Mouse (Mus musculus) embryonic facial prominence, embryonic 13.5 days (tissue): ENCODE results near the gene Acan. TPM values are rescaled to one million over a fixed set of nuclear protein-coding genes. Genes with fewer than 3 reads are reported as not detected.

Source experiments
- ATAC-seq: fragments of 200-750 bp; cut with Nextera tagmentation; 2 replicates; pipeline ENCODE4 v1.8.0; 2017; ENCODE audit warnings: low read depth; ENCODE audit not compliant: insufficient number of reproducible peaks, insufficient read depth, low FRiP score, low TSS enrichment
- H3K27ac ChIP-seq: fragments of 300-500 bp; sonication (generic); 2 replicates; pipeline ENCODE4 v1.5.1; 2015; ENCODE audit warnings: moderate library complexity, mild to moderate bottlenecking, inconsistent platforms
- H3K27me3 ChIP-seq: fragments of 300-500 bp; sonication (generic); 2 replicates; pipeline ENCODE4 v1.6.1; 2015; ENCODE audit warnings: mild to moderate bottlenecking, inconsistent platforms
- H3K36me3 ChIP-seq: fragments of 300-500 bp; sonication (generic); 2 replicates; pipeline ENCODE4 v1.6.1; 2015; ENCODE audit warnings: mild to moderate bottlenecking, inconsistent platforms
- H3K4me1 ChIP-seq: fragments of 300-500 bp; sonication (generic); 2 replicates; pipeline ENCODE4 v1.6.1; 2015; ENCODE audit warnings: inconsistent platforms
- H3K4me2 ChIP-seq: fragments of 300-500 bp; sonication (generic); 2 replicates; pipeline ENCODE4 v1.6.1; 2015; ENCODE audit warnings: moderate library complexity, mild to moderate bottlenecking, inconsistent platforms
- H3K4me3 ChIP-seq: fragments of 300-500 bp; sonication (generic); 2 replicates; pipeline ENCODE4 v1.5.1; 2015; ENCODE audit warnings: mild to moderate bottlenecking, inconsistent platforms
- H3K9ac ChIP-seq: fragments of 300-500 bp; sonication (generic); 2 replicates; pipeline ENCODE4 v1.6.1; 2015; ENCODE audit warnings: mild to moderate bottlenecking, inconsistent platforms
- H3K9me3 ChIP-seq: fragments of 300-500 bp; sonication (generic); 2 replicates; pipeline ENCODE4 v1.6.1; 2016; ENCODE audit warnings: inconsistent platforms
- WGBS: fragments of 180-500 bp; shearing (Covaris S2); methylation state at CpG from one replicate; pipeline ENCODE4 v1.1.7; 2015; ENCODE audit warnings: mixed read lengths; 5-methylcytosine and 5-hydroxymethylcytosine counted together
- polyA plus RNA-seq: library from polyadenylated mRNA; unstranded; fragments of >200 nt; fragmentation: Nextera tagmentation; extraction: Ambion mirVana; gene quantifications from 2 replicates; pipeline ENCODE4 v1.2.1, GENCODE M21; 2015

Gene Acan
- polyA plus RNA-seq, 1 experiment from 2014 or later, result 16.6 TPM

- Histone ChIP-seq H3K27me3 (no peaks in the 10 kb centered on the region), H3K9me3 (no peaks in the 10 kb centered on the region), H3K4me3 (no peak overlapping the region), H3K4me1 (no peaks in the 10 kb centered on the region), H3K36me3 (peaks cover 61% of the 10 kb centered on the region), H3K9ac (no peak overlapping the region), H3K4me2 (no peak overlapping the region), H3K27ac (no peak overlapping the region)
- no peak for ATAC-seq
- 40% methylated on average over 8 of the region's 8 CpGs for WGBS
Measured at GRCm38 (mm10) chr7:79140897-79141296, 87.6 kb downstream of the Acan start.

- Histone ChIP-seq H3K9me3 (no peaks in the 10 kb centered on the region), H3K36me3 (peaks cover 25% of the 10 kb centered on the region), H3K9ac (0 out of 2 replicates have a peak overlapping the region, but pooled peaks have one; percentile 85), H3K27ac (no peak overlapping the region), H3K4me1 (peaks cover 18% of the 10 kb centered on the region), H3K4me3 (peak overlapping the region; percentile 74), H3K27me3 (no peaks in the 10 kb centered on the region), H3K4me2 (peak overlapping the region; percentile 86)
- no peak for ATAC-seq
- whole genome bisulfite sequencing, result 40% methylated on average over 12 of the region's 12 CpGs
Measured at GRCm38 (mm10) chr7:79147011-79147837, 93.9 kb downstream of the Acan start.

GRCm38 (mm10) chr7:79147931-79148653 lies 94.8 kb downstream of the Acan start:
- peak overlapping the region; percentile 85 for H3K9ac ChIP-seq
- peaks cover 18% of the 10 kb centered on the region for H3K4me1 ChIP-seq
- H3K4me2 ChIP-seq, result peak overlapping the region; percentile 86
- peak overlapping the region; percentile 74 for H3K4me3 ChIP-seq
- H3K27me3 ChIP-seq, result no peaks in the 10 kb centered on the region
- WGBS, result 0% methylated on average over 20 of the region's 20 CpGs
- peak overlapping the region; percentile 39; the same call in 1 of the 2 replicates for H3K27ac ChIP-seq
- H3K36me3 ChIP-seq, result peaks cover 17% of the 10 kb centered on the region
- H3K9me3 ChIP-seq, result no peaks in the 10 kb centered on the region
- ATAC-seq, result peak; percentile 2; the same call in 1 of the 2 replicates

- Histone ChIP-seq H3K9ac (peak within 1 kb of the TSS; percentile 85), H3K36me3 (peaks cover 12% of the 10 kb centered on the region), H3K4me3 (peak within 1 kb of the TSS; percentile 74), H3K9me3 (no peaks in the 10 kb centered on the region), H3K4me2 (peak within 1 kb of the TSS; percentile 86), H3K27ac (peak within 1 kb of the TSS; percentile 39), H3K4me1 (peaks cover 18% of the 10 kb centered on the region), H3K27me3 (no peaks in the 10 kb centered on the region)
- under 1% methylated on average over 39 of the region's 39 CpGs for WGBS
- peak; percentile 89 for ATAC-seq
Measured at GRCm38 (mm10) chr7:79148711-79149266, 95.5 kb downstream of the Acan start, which contains the start of gene Mfge8. Gene Mfge8, minus strand, starts transcription at chr7:79149060.

- Histone ChIP-seq H3K36me3 (peaks cover 6% of the 10 kb centered on the region; the same call in 1 of the 2 replicates), H3K4me3 (peak overlapping the region; percentile 74; the same call in 1 of the 2 replicates), H3K4me2 (peak overlapping the region; percentile 86), H3K27me3 (no peaks in the 10 kb centered on the region), H3K27ac (no peak overlapping the region), H3K4me1 (peaks cover 18% of the 10 kb centered on the region), H3K9me3 (no peaks in the 10 kb centered on the region), H3K9ac (no peak overlapping the region)
- WGBS, result 50% methylated on average over 6 of the region's 6 CpGs
- no peak for ATAC-seq
Measured at GRCm38 (mm10) chr7:79149522-79149921, 96.2 kb downstream of the Acan start.

GRCm38 (mm10) chr7:79159406-79159805 lies 106.1 kb downstream of the Acan start:
- H3K4me1 ChIP-seq, result no peaks in the 10 kb centered on the region
- H3K9me3 ChIP-seq, result 0 out of 2 replicates have a peak, but pooled peaks cover 3% of the 10 kb centered on the region
- H3K4me2 ChIP-seq, result no peak overlapping the region
- ATAC-seq, result no peak
- H3K4me3 ChIP-seq, result no peak overlapping the region
- H3K36me3 ChIP-seq, result no peaks in the 10 kb centered on the region
- WGBS, result 71% methylated on average over 1 of the region's 1 CpGs
- H3K27me3 ChIP-seq, result no peaks in the 10 kb centered on the region
- H3K9ac ChIP-seq, result no peak overlapping the region
- H3K27ac ChIP-seq, result no peak overlapping the region

Other genes with a start within 250 kb of the Acan start
- 21.5 and 22.4 TPM in 2 replicates for gene Det1, start 206.2 kb upstream of the Acan start, polyA plus RNA-seq
- gene Aen, start 157.6 kb upstream of the Acan start, polyA plus RNA-seq, result 33.8 and 41.8 TPM in 2 replicates
- gene Isg20, start 140.1 kb upstream of the Acan start, polyA plus RNA-seq, result 0.49 and 1.4 TPM in 2 replicates
- 4.2 and 5.0 TPM in 2 replicates for gene Hapln3, start 77.5 kb downstream of the Acan start, polyA plus RNA-seq
- gene Mfge8, start 95.6 kb downstream of the Acan start, polyA plus RNA-seq, result 145 and 152 TPM in 2 replicates
- 13.9 and 15.2 TPM in 2 replicates for gene Abhd2, start 219.7 kb downstream of the Acan start, polyA plus RNA-seq